Mouse (Mus musculus): Measurements from ENCODE around the gene Syde1. TPM values are rescaled to one million over a fixed set of nuclear protein-coding genes. Genes with fewer than 3 reads are reported as not detected.

Syde1 gene
- polyA plus RNA-seq, 1 experiment from 2014 or later = 14.0 TPM

DNA sequence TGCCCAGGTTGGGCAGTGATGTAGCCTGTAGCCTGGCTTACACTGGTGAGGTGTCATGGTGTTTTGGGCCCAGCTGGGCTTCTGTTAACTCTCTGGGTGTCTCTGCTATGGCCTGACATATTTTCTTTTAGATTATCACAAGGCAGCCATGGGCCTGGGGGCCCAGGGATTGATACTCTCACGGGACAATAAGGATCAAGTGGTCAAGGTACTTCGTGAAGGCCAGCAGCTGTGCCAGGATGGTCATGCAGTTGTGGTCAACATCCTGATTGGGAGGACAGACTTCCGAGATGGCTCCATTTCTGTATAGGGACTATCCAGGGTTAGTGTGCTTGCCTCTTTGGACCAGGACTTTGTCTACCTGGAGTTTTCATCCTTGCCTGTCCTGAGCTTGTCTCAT, 7.8 kb downstream of the Syde1 start:
- 70% methylated on average over 3 of the region's 3 CpGs for WGBS
- no peak overlapping the region for H3K4me2 ChIP-seq (ENCODE audit: low read depth, low read length)
- H3K4me3 ChIP-seq (replicated peaks; ENCODE audit: low read length) = no peak overlapping the region
- H3K4me1 ChIP-seq (ENCODE audit: control insufficient read depth, insufficient read depth, low read length) = no peaks in the 10 kb centered on the region
- ATAC-seq (ENCODE audit: insufficient read depth, low FRiP score) = no peak
- H3K9me3 ChIP-seq (replicated peaks; ENCODE audit: control insufficient read depth, low read length) = no peaks in the 10 kb centered on the region
- no peak overlapping the region for H3K9ac ChIP-seq (ENCODE audit: low read length)
- no peaks in the 10 kb centered on the region for H3K27me3 ChIP-seq (ENCODE audit: control insufficient read depth, insufficient read depth, low read length)
- H3K36me3 ChIP-seq (ENCODE audit: control insufficient read depth, insufficient read depth, low read length) = peaks cover 24% of the 10 kb centered on the region
- H3K27ac ChIP-seq (ENCODE audit: low read length) = no peak overlapping the region

DNA sequence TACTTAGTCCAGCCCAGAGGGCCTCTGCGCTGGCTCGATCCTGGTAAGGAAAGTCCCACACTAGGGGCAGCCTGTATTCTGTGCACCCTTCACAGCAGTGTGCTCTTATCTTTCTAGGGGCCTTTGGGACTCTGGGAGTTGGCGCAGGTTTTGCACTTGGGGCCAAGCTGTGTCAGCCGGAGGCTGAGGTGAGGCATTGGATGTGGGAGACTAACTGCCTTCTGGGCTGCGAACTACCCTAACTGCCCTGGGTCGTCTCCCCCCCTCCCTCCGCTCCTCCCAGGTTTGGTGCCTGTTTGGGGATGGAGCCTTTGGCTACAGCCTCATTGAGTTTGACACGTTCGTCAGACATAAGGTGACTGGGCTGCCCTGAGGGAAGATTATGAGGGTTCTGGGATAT, 8.4 kb downstream of the Syde1 start:
- Histone ChIP-seq H3K27ac (ENCODE audit: low read length) (no peak overlapping the region), H3K4me2 (ENCODE audit: low read depth, low read length) (no peak overlapping the region), H3K4me3 (replicated peaks; ENCODE audit: low read length) (no peak overlapping the region), H3K9me3 (replicated peaks; ENCODE audit: control insufficient read depth, low read length) (no peaks in the 10 kb centered on the region), H3K27me3 (ENCODE audit: control insufficient read depth, insufficient read depth, low read length) (no peaks in the 10 kb centered on the region), H3K4me1 (ENCODE audit: control insufficient read depth, insufficient read depth, low read length) (no peaks in the 10 kb centered on the region), H3K36me3 (ENCODE audit: control insufficient read depth, insufficient read depth, low read length) (peaks cover 20% of the 10 kb centered on the region), H3K9ac (ENCODE audit: low read length) (no peak overlapping the region)
- no peak for ATAC-seq (ENCODE audit: insufficient read depth, low FRiP score)
- WGBS = 73% methylated on average over 9 of the region's 9 CpGs

DNA sequence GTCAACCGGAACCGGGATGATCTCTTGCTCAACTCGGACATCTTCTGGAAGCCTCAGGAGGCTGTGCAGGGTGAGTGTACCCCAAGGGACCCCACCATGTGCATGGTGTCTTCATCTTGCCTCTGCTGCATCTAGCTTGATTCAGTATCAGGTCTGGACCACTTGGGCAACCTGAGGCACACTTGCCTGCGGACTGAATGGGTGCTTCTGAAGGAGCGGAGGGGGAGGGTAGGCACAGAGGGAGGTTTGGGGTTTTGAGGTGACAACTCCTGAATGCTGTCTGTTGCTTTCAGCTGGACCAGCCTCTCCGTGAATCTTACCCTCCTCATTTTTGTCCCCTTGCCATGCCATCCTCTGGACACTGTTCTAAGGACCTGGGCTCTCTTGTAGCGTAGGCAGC, 10.6 kb downstream of the Syde1 start:
- no peak overlapping the region for H3K27ac ChIP-seq (ENCODE audit: low read length)
- H3K4me2 ChIP-seq (ENCODE audit: low read depth, low read length) = no peak overlapping the region
- no peaks in the 10 kb centered on the region for H3K27me3 ChIP-seq (ENCODE audit: control insufficient read depth, insufficient read depth, low read length)
- no peaks in the 10 kb centered on the region for H3K9me3 ChIP-seq (replicated peaks; ENCODE audit: control insufficient read depth, low read length)
- no peak for ATAC-seq (ENCODE audit: insufficient read depth, low FRiP score)
- WGBS = 90% methylated on average over 7 of the region's 7 CpGs
- H3K4me1 ChIP-seq (ENCODE audit: control insufficient read depth, insufficient read depth, low read length) = no peaks in the 10 kb centered on the region
- H3K4me3 ChIP-seq (replicated peaks; ENCODE audit: low read length) = no peak overlapping the region
- H3K36me3 ChIP-seq (ENCODE audit: control insufficient read depth, insufficient read depth, low read length) = peaks cover 18% of the 10 kb centered on the region
- no peak overlapping the region for H3K9ac ChIP-seq (ENCODE audit: low read length)

DNA sequence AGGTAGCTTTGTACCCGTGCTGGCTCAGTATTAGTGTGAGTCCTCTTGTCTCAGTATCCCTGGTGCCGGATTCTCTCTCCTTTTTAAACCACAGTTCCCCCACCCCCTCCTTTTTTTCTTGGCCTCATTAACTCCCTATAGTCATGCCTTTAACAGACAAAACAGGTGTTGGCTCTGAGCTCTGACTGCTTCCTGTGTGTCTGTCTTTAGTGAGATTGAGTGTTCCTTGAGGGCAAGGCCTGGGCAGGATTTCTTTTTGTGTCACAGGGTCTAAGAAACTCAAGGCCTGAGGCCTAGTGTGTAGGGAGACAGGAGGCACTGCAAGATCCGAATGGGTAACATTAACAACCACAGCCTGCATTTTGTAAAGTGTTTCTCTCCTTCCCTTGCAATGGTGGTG, 13.6 kb downstream of the Syde1 start:
- peaks cover 4% of the 10 kb centered on the region; the same call in 1 of the 2 replicates for H3K36me3 ChIP-seq (ENCODE audit: control insufficient read depth, insufficient read depth, low read length)
- WGBS = 80% methylated on average over 3 of the region's 3 CpGs
- no peak overlapping the region for H3K9ac ChIP-seq (ENCODE audit: low read length)

DNA sequence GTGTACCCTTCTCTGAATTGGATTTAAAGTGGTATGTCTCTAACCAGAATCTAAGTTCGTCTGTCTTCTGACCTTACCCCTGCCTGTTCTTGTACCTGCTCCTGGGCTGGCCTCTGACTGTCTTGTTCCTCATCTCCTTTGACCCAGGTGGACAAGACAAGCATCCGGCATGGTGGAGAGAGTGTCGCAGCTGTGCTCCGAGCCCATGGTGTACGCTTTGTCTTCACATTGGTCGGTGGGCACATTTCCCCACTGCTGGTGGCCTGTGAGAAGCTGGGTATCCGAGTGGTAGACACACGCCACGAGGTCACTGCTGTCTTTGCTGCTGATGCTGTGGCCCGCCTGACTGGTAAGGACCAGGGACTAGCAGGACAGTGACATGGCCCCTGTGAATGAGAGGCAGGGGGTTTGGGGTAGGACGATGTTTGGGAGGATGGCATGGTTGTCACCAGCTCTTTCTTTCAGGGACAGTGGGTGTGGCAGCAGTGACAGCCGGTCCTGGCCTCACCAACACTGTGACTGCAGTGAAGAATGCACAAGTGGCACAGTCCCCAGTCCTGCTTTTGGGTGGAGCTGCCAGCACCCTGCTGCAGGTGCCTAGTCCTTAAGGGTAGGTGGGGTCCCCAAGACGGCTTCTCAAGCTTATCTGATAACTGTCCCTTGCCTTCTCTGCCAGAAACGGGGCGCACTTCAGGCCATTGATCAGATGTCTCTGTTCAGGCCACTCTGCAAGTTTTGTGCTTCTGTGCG, 15.2 kb downstream of the Syde1 start:
- Histone ChIP-seq H3K36me3 (ENCODE audit: control insufficient read depth, insufficient read depth, low read length) (peaks cover 4% of the 10 kb centered on the region; the same call in 1 of the 2 replicates), H3K4me3 (replicated peaks; ENCODE audit: low read length) (no peak overlapping the region), H3K9ac (ENCODE audit: low read length) (no peak overlapping the region), H3K4me1 (ENCODE audit: control insufficient read depth, insufficient read depth, low read length) (peaks cover 6% of the 10 kb centered on the region; the same call in 1 of the 2 replicates), H3K27me3 (ENCODE audit: control insufficient read depth, insufficient read depth, low read length) (no peaks in the 10 kb centered on the region), H3K4me2 (ENCODE audit: low read depth, low read length) (no peak overlapping the region), H3K27ac (ENCODE audit: low read length) (no peak overlapping the region), H3K9me3 (replicated peaks; ENCODE audit: control insufficient read depth, low read length) (no peaks in the 10 kb centered on the region)
- WGBS = 91% methylated on average over 16 of the region's 16 CpGs
- ATAC-seq (ENCODE audit: insufficient read depth, low FRiP score) = no peak

More for the DNA sequence above, 13.6 kb downstream of the Syde1 start:
- Histone ChIP-seq H3K9me3 (replicated peaks; ENCODE audit: control insufficient read depth, low read length) (no peaks in the 10 kb centered on the region), H3K4me1 (ENCODE audit: control insufficient read depth, insufficient read depth, low read length) (peaks cover 6% of the 10 kb centered on the region; the same call in 1 of the 2 replicates), H3K27ac (ENCODE audit: low read length) (no peak overlapping the region), H3K4me3 (replicated peaks; ENCODE audit: low read length) (no peak overlapping the region), H3K27me3 (ENCODE audit: control insufficient read depth, insufficient read depth, low read length) (no peaks in the 10 kb centered on the region), H3K4me2 (ENCODE audit: low read depth, low read length) (no peak overlapping the region)
- no peak for ATAC-seq (ENCODE audit: insufficient read depth, low FRiP score)

DNA sequence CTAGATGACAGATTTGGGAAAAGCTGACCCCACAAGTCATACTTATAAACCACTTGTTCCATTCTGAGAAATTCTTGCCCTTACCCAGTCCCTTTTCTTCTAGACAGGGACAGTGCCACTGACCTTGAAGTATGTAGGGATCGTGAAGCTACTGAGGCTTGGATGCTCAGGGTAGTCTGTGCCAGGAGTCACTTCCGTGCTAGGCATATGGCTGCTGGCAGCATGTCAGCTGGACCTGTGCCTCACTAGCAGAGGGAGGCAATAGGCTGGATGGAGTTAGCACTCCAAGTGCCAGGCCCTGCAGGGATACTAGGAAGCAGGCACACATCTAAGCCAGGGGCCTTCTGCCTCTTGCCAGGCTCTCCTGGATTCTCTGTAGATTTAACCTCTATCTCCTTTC, 16.1 kb downstream of the Syde1 start:
- H3K27ac ChIP-seq (ENCODE audit: low read length) = peak overlapping the region; percentile 96
- peak overlapping the region; percentile 86 for H3K9ac ChIP-seq (ENCODE audit: low read length)
- H3K4me3 ChIP-seq (replicated peaks; ENCODE audit: low read length) = peak overlapping the region; percentile 71; the same call in 1 of the 2 replicates
- H3K9me3 ChIP-seq (replicated peaks; ENCODE audit: control insufficient read depth, low read length) = no peaks in the 10 kb centered on the region
- H3K4me1 ChIP-seq (ENCODE audit: control insufficient read depth, insufficient read depth, low read length) = peaks cover 6% of the 10 kb centered on the region; the same call in 1 of the 2 replicates
- WGBS = 50% methylated on average over 2 of the region's 2 CpGs
- H3K4me2 ChIP-seq (ENCODE audit: low read depth, low read length) = peak overlapping the region; percentile 80
- H3K36me3 ChIP-seq (ENCODE audit: control insufficient read depth, insufficient read depth, low read length) = peaks cover 4% of the 10 kb centered on the region; the same call in 1 of the 2 replicates
- no peaks in the 10 kb centered on the region for H3K27me3 ChIP-seq (ENCODE audit: control insufficient read depth, insufficient read depth, low read length)
- no peak for ATAC-seq (ENCODE audit: insufficient read depth, low FRiP score)

DNA sequence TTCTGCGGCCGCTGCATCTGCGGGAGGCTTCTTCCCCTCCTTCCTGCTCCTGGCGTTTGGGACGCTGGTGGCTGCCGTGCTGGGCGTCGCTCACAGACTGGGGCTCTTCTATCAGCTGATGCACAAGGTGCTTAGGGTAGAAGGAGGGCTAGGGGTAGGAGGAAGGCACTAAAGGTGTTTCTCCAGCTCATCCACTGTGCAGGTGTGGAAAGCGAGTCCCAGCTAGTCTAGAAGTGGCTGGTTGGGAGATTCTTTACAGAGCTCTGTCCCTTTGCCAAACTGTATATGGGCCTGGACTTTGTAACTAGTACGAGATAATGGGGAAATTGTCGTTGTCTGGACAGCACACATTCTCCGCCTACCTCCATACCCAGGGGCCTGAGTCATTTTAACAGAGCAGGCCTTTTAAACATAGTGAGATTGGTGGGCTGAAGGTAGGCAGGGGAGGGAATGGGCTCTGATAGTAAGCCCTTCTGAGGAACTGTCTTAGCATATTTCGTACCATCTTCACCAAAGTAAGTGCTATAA, 16.6 kb downstream of the Syde1 start:
- peak; percentile 15 for ATAC-seq (ENCODE audit: insufficient read depth, low FRiP score)
- peak overlapping the region; percentile 71 for H3K4me3 ChIP-seq (replicated peaks; ENCODE audit: low read length)
- 7% methylated on average over 13 of the region's 13 CpGs for WGBS
- H3K27me3 ChIP-seq (ENCODE audit: control insufficient read depth, insufficient read depth, low read length) = no peaks in the 10 kb centered on the region
- peak overlapping the region; percentile 96 for H3K27ac ChIP-seq (ENCODE audit: low read length)
- peak overlapping the region; percentile 80 for H3K4me2 ChIP-seq (ENCODE audit: low read depth, low read length)
- H3K4me1 ChIP-seq (ENCODE audit: control insufficient read depth, insufficient read depth, low read length) = peaks cover 6% of the 10 kb centered on the region; the same call in 1 of the 2 replicates
- H3K36me3 ChIP-seq (ENCODE audit: control insufficient read depth, insufficient read depth, low read length) = peaks cover 4% of the 10 kb centered on the region; the same call in 1 of the 2 replicates
- no peaks in the 10 kb centered on the region for H3K9me3 ChIP-seq (replicated peaks; ENCODE audit: control insufficient read depth, low read length)
- H3K9ac ChIP-seq (ENCODE audit: low read length) = peak overlapping the region; percentile 86

DNA sequence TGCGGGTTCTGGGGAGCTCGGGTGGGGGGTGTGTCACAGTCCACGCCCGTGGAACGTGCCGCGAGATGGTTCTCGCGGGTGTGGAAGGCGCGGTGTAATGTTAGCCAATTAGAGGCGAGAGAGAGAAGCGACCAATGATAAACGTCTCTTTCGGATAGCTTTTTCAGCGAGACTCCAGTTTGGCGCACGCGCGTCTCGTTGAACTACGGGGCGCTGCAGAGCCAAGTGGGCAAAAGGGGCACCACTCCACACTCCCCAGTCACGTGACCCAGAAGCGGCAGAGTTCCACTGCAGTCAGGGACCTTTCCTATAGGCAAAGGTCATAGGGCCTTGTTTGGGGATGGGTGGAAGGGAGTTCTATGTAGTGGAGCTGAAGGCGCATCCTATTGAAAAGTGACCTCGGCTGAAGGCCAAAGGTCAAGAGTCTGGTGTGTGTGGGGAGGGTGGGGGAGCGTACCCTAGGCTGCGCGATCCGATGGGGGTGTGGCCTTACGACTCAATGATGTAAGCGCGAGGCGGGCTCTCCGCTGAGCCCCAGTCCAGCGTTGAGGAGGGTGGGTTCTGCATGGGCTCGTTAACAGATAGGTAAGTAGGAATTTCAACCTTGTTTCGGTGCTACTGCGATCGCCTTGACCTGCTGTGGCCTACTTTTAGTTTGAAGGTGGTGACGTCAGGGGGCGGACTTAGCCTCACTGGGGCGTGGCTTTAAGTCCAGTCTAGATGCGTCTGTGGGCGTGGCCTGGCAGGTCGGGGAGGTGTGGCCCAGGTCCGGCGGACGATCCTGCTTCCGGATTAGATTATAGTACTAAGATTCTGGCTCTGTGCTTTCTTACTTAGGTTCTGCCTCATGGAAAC, 17.3 kb downstream of the Syde1 start, which contains the start of gene Ilvbl:
Ilvbl (plus strand) TSS at position 97 of the 855 bp plus-strand sequence.
- Histone ChIP-seq H3K36me3 (ENCODE audit: control insufficient read depth, insufficient read depth, low read length) (peaks cover 4% of the 10 kb centered on the region; the same call in 1 of the 2 replicates), H3K4me2 (ENCODE audit: low read depth, low read length) (peak within 1 kb of the TSS; percentile 80), H3K27me3 (ENCODE audit: control insufficient read depth, insufficient read depth, low read length) (no peaks in the 10 kb centered on the region), H3K27ac (ENCODE audit: low read length) (peak within 1 kb of the TSS; percentile 96), H3K4me1 (ENCODE audit: control insufficient read depth, insufficient read depth, low read length) (peaks cover 6% of the 10 kb centered on the region; the same call in 1 of the 2 replicates), H3K4me3 (replicated peaks; ENCODE audit: low read length) (peak within 1 kb of the TSS; percentile 71), H3K9me3 (replicated peaks; ENCODE audit: control insufficient read depth, low read length) (no peaks in the 10 kb centered on the region), H3K9ac (ENCODE audit: low read length) (peak within 1 kb of the TSS; percentile 86)
- under 1% methylated on average over 51 of the region's 51 CpGs for WGBS
- ATAC-seq (ENCODE audit: insufficient read depth, low FRiP score) = peak; percentile 90
